Mouse (Mus musculus): ENCODE measurements around the gene Cdh11.

Gene Cdh11

GRCm38 (mm10) chr8:102785592-102786416, at the start of gene Cdh11:
TSS of gene Cdh11 (minus strand) at chr8:102785642.
- DNase-seq = no peak

GRCm38 (mm10) chr8:102813959-102814358, 28.5 kb upstream of the Cdh11 start:
- no peak for DNase-seq

- DNase-seq = no peak
These were observed 4.9 kb upstream of the Cdh11 start for GRCm38 (mm10) chr8:102790303-102790702.

GRCm38 (mm10) chr8:102786467-102787360, 1.3 kb upstream of the Cdh11 start:
- no peak for DNase-seq

- no peak for DNase-seq
These were observed 497 bp downstream of the Cdh11 start for GRCm38 (mm10) chr8:102784835-102785455.

GRCm38 (mm10) chr8:102783821-102784591, 1.4 kb downstream of the Cdh11 start:
- DNase-seq = no peak

- DNase-seq = no peak
These were observed 2.5 kb downstream of the Cdh11 start for GRCm38 (mm10) chr8:102782707-102783489.

GRCm38 (mm10) chr8:102780899-102781298, 4.5 kb downstream of the Cdh11 start:
- DNase-seq = no peak

- DNase-seq = no peak
These were observed 10.8 kb downstream of the Cdh11 start for GRCm38 (mm10) chr8:102774594-102774993.

- no peak for DNase-seq
These were observed 14.0 kb downstream of the Cdh11 start for GRCm38 (mm10) chr8:102771456-102771855.

- DNase-seq = no peak
These were observed 31.6 kb downstream of the Cdh11 start for GRCm38 (mm10) chr8:102753839-102754238.

- DNase-seq = no peak
These were observed 42.5 kb downstream of the Cdh11 start for GRCm38 (mm10) chr8:102742940-102743339.

GRCm38 (mm10) chr8:102742008-102742591, 43.3 kb downstream of the Cdh11 start:
- no peak for DNase-seq

GRCm38 (mm10) chr8:102740963-102741362, 44.5 kb downstream of the Cdh11 start:
- DNase-seq = no peak

- no peak for DNase-seq
These were observed 46.4 kb downstream of the Cdh11 start for GRCm38 (mm10) chr8:102738961-102739487.

GRCm38 (mm10) chr8:102738395-102738794, 47.0 kb downstream of the Cdh11 start:
- no peak for DNase-seq

GRCm38 (mm10) chr8:102734419-102734818, 51.0 kb downstream of the Cdh11 start:
- DNase-seq = no peak

GRCm38 (mm10) chr8:102726206-102726935, 59.1 kb downstream of the Cdh11 start:
- DNase-seq = no peak

GRCm38 (mm10) chr8:102725496-102725895, 59.9 kb downstream of the Cdh11 start:
- no peak for DNase-seq

- DNase-seq = no peak
These were observed 69.5 kb downstream of the Cdh11 start for GRCm38 (mm10) chr8:102715956-102716355.
